Mouse (Mus musculus): ENCODE results near the gene Rbfox3.

The Rbfox3 gene

GRCm38 (mm10) chr11:118881786-118882495, 29.5 kb downstream of the Rbfox3 start:
- peak; percentile 74 for DNase-seq (ENCODE audit: low read depth, low spot score)

- peak; percentile 93 for DNase-seq (ENCODE audit: low read depth, low spot score)
Observed at GRCm38 (mm10) chr11:118879466-118880150, 31.8 kb downstream of the Rbfox3 start.

- peak; percentile 65 for DNase-seq (ENCODE audit: low read depth, low spot score)
Observed at GRCm38 (mm10) chr11:118878605-118879245, 32.7 kb downstream of the Rbfox3 start.

GRCm38 (mm10) chr11:118875243-118875897, 36.0 kb downstream of the Rbfox3 start:
- peak; percentile 80 for DNase-seq (ENCODE audit: low read depth, low spot score)

GRCm38 (mm10) chr11:118874487-118875095, 36.8 kb downstream of the Rbfox3 start:
- no peak for DNase-seq (ENCODE audit: low read depth, low spot score)

GRCm38 (mm10) chr11:118874022-118874421, 37.4 kb downstream of the Rbfox3 start:
- DNase-seq (ENCODE audit: low read depth, low spot score): no peak

GRCm38 (mm10) chr11:118871527-118871926, 39.9 kb downstream of the Rbfox3 start:
- peak; percentile 63 for DNase-seq (ENCODE audit: low read depth, low spot score)

GRCm38 (mm10) chr11:118863360-118863759, 48.0 kb downstream of the Rbfox3 start:
- no peak for DNase-seq (ENCODE audit: low read depth, low spot score)

GRCm38 (mm10) chr11:118861801-118862431, 49.5 kb downstream of the Rbfox3 start:
- DNase-seq (ENCODE audit: low read depth, low spot score): peak; percentile 91

GRCm38 (mm10) chr11:118861246-118861645, 50.2 kb downstream of the Rbfox3 start:
- DNase-seq (ENCODE audit: low read depth, low spot score): peak; percentile 96

- DNase-seq (ENCODE audit: low read depth, low spot score): no peak
Observed at GRCm38 (mm10) chr11:118860812-118861211, 50.6 kb downstream of the Rbfox3 start.

GRCm38 (mm10) chr11:118859839-118860238, 51.6 kb downstream of the Rbfox3 start:
- no peak for DNase-seq (ENCODE audit: low read depth, low spot score)

GRCm38 (mm10) chr11:118858305-118858704, 53.1 kb downstream of the Rbfox3 start:
- DNase-seq (ENCODE audit: low read depth, low spot score): peak; percentile 92

GRCm38 (mm10) chr11:118851391-118851790, 60.0 kb downstream of the Rbfox3 start:
- peak; percentile 91 for DNase-seq (ENCODE audit: low read depth, low spot score)

- DNase-seq (ENCODE audit: low read depth, low spot score): peak; percentile 61
Observed at GRCm38 (mm10) chr11:118847986-118848385, 63.4 kb downstream of the Rbfox3 start.

GRCm38 (mm10) chr11:118840992-118841391, 70.4 kb downstream of the Rbfox3 start:
- peak; percentile 64 for DNase-seq (ENCODE audit: low read depth, low spot score)

GRCm38 (mm10) chr11:118838167-118838566, 73.2 kb downstream of the Rbfox3 start:
- DNase-seq (ENCODE audit: low read depth, low spot score): peak; percentile 63

- DNase-seq (ENCODE audit: low read depth, low spot score): peak; percentile 88
Observed at GRCm38 (mm10) chr11:118836889-118837288, 74.5 kb downstream of the Rbfox3 start.

GRCm38 (mm10) chr11:118832793-118833481, 78.5 kb downstream of the Rbfox3 start:
- peak; percentile 96 for DNase-seq (ENCODE audit: low read depth, low spot score)

GRCm38 (mm10) chr11:118831730-118832129, 79.7 kb downstream of the Rbfox3 start:
- peak; percentile 91 for DNase-seq (ENCODE audit: low read depth, low spot score)
